Mouse (Mus musculus) limb, embryonic 15.5 days (tissue): ENCODE measurements at regions not wholly inside any gene's neighbourhood (a gene's known extent, or its start where the extent isn't known, plus 50 kb on each side); places are given as distances from the start of the nearest gene placed in this dataset.
"Not testable (repeated sequence)": the region's sequence is repeated elsewhere in the genome, so short reads cannot be mapped to it uniquely, and the experiment has no call there.

Experiments
- ATAC-seq: fragments of 200-750 bp; cut with Nextera tagmentation; 2 replicates; pipeline ENCODE4 v1.8.0; 2017; ENCODE audit warnings: low read depth, moderate TSS enrichment; ENCODE audit not compliant: insufficient number of reproducible peaks, low FRiP score, low TSS enrichment
- H3K27ac ChIP-seq: fragments of 300-500 bp; sonication (generic); 2 replicates; pipeline ENCODE4 v1.5.1; 2015; ENCODE audit warnings: moderate library complexity, mild to moderate bottlenecking, inconsistent platforms
- H3K27me3 ChIP-seq: fragments of 300-500 bp; sonication (generic); 2 replicates; pipeline ENCODE4 v1.6.1; 2015; ENCODE audit warnings: inconsistent platforms
- H3K36me3 ChIP-seq: fragments of 300-500 bp; sonication (generic); 2 replicates; pipeline ENCODE4 v1.6.1; 2015; ENCODE audit warnings: inconsistent platforms
- H3K4me1 ChIP-seq: fragments of 300-500 bp; sonication (generic); 2 replicates; pipeline ENCODE4 v1.6.1; 2015; ENCODE audit warnings: inconsistent platforms
- H3K4me2 ChIP-seq: fragments of 300-500 bp; sonication (generic); 2 replicates; pipeline ENCODE4 v1.6.1; 2015; ENCODE audit warnings: mild to moderate bottlenecking, inconsistent platforms
- H3K4me3 ChIP-seq: fragments of 300-500 bp; sonication (generic); 2 replicates; pipeline ENCODE4 v1.5.1; 2015; ENCODE audit warnings: mild to moderate bottlenecking, inconsistent platforms
- H3K9ac ChIP-seq: fragments of 300-500 bp; sonication (generic); 2 replicates; pipeline ENCODE4 v1.6.1; 2015; ENCODE audit warnings: inconsistent platforms
- H3K9me3 ChIP-seq: fragments of 300-500 bp; sonication (generic); 2 replicates; pipeline ENCODE4 v1.6.1; 2016; ENCODE audit warnings: inconsistent platforms
- WGBS: fragments of 180-500 bp; shearing (Covaris S2); methylation state at CpG from one replicate; pipeline ENCODE4 v1.1.7; 2015; 5-methylcytosine and 5-hydroxymethylcytosine counted together

DNA sequence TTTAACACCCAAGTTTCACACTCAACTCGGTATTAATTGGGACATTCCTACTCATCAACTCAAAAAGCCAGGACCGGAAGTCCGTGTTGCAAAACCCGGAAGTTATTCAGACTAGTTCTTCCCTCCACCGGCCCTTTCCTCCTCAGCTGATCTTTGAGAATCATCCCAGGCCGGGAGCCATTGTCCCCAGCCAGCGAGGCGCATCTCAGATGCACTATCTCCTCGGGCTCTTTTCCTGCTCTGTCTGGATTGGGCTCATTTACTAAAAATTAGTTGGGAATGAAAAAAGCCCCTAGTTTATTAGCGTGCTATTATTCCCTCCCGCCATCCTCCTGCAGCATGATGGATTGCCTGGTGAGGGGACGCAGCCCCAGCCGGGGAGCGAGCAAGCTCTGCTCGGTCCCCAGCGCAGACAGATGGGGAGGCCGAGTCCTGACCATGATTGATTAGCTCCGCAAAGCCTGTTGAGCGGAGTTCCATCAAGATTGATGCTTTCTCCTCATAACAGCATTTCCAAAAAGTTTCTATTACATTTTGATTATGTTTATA lies 93.5 kb upstream of the Top1 start:
- Histone ChIP-seq H3K4me3 (no peak overlapping the region), H3K4me1 (no peaks in the 10 kb centered on the region), H3K4me2 (no peak overlapping the region), H3K27me3 (0 out of 2 replicates have a peak, but pooled peaks cover 4% of the 10 kb centered on the region), H3K9ac (no peak overlapping the region), H3K9me3 (no peaks in the 10 kb centered on the region), H3K36me3 (no peaks in the 10 kb centered on the region), H3K27ac (no peak overlapping the region)
- no peak for ATAC-seq
- WGBS, result 59% methylated on average over 19 of the region's 19 CpGs

- no peak overlapping the region for H3K4me2 ChIP-seq
- no peaks in the 10 kb centered on the region for H3K9me3 ChIP-seq
- no peaks in the 10 kb centered on the region for H3K27me3 ChIP-seq
- ATAC-seq, result no peak
- 65% methylated on average over 14 of the region's 14 CpGs for WGBS
- H3K27ac ChIP-seq, result no peak overlapping the region
- H3K9ac ChIP-seq, result no peak overlapping the region
- no peaks in the 10 kb centered on the region for H3K4me1 ChIP-seq
- no peak overlapping the region for H3K4me3 ChIP-seq
- no peaks in the 10 kb centered on the region for H3K36me3 ChIP-seq
Observed at GRCm38 (mm10) chr2:160561711-160562110, 84.0 kb upstream of the Top1 start.

GRCm38 (mm10) chr2:160567813-160568212 lies 77.9 kb upstream of the Top1 start:
- no peak for ATAC-seq
- H3K9me3 ChIP-seq, result no peaks in the 10 kb centered on the region
- H3K4me1 ChIP-seq, result no peaks in the 10 kb centered on the region
- H3K27me3 ChIP-seq, result no peaks in the 10 kb centered on the region
- H3K27ac ChIP-seq, result no peak overlapping the region
- H3K4me2 ChIP-seq, result no peak overlapping the region
- no peaks in the 10 kb centered on the region for H3K36me3 ChIP-seq
- no peak overlapping the region for H3K4me3 ChIP-seq
- no peak overlapping the region for H3K9ac ChIP-seq
- 92% methylated on average over 4 of the region's 4 CpGs for WGBS

GRCm38 (mm10) chr2:160569496-160569895 lies 76.2 kb upstream of the Top1 start:
- Histone ChIP-seq H3K4me3 (no peak overlapping the region), H3K4me1 (no peaks in the 10 kb centered on the region), H3K9ac (no peak overlapping the region), H3K27ac (no peak overlapping the region), H3K36me3 (no peaks in the 10 kb centered on the region), H3K9me3 (no peaks in the 10 kb centered on the region), H3K4me2 (no peak overlapping the region), H3K27me3 (no peaks in the 10 kb centered on the region)
- no peak for ATAC-seq
- 80% methylated on average over 5 of the region's 5 CpGs for WGBS

- H3K9me3 ChIP-seq, result no peaks in the 10 kb centered on the region
- H3K27ac ChIP-seq, result no peak overlapping the region
- no peak overlapping the region for H3K9ac ChIP-seq
- no peak overlapping the region for H3K4me2 ChIP-seq
- no peaks in the 10 kb centered on the region for H3K4me1 ChIP-seq
- peaks cover 48% of the 10 kb centered on the region for H3K27me3 ChIP-seq
- H3K36me3 ChIP-seq, result no peaks in the 10 kb centered on the region
- H3K4me3 ChIP-seq, result no peak overlapping the region
- no peak for ATAC-seq
- 11% methylated on average over 17 of the region's 17 CpGs for WGBS
Observed at GRCm38 (mm10) chr2:160578384-160579320, 67.0 kb upstream of the Top1 start.

GRCm38 (mm10) chr2:160580250-160580649 lies 65.4 kb upstream of the Top1 start:
- Histone ChIP-seq H3K36me3 (no peaks in the 10 kb centered on the region), H3K9me3 (no peaks in the 10 kb centered on the region), H3K9ac (no peak overlapping the region), H3K27me3 (peaks cover 56% of the 10 kb centered on the region), H3K4me2 (no peak overlapping the region), H3K27ac (no peak overlapping the region), H3K4me3 (no peak overlapping the region), H3K4me1 (no peaks in the 10 kb centered on the region)
- no peak for ATAC-seq
- 17% methylated on average over 9 of the region's 9 CpGs for WGBS

DNA sequence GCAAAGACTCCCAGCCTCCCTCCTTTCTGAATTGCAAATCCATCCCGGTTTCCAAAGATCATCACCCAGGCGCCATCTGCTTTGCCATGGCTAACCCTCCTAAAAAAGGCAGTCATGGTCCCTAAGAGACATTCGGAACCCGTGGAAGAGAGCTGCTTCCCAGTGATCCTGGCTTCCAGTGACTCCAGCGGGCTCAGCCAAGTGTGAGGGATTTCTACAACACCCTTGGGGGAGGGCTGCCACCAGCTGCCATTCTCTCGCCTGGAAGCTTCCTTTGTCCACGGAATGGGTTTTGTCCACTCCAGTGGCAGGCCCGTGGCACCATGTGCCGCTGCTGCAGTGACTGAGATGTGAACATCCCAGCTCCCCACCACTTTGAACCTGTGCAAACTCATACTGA lies 64.7 kb upstream of the Top1 start:
- ATAC-seq, result no peak
- no peaks in the 10 kb centered on the region for H3K9me3 ChIP-seq
- no peak overlapping the region for H3K27ac ChIP-seq
- 5% methylated on average over 9 of the region's 9 CpGs for WGBS
- H3K27me3 ChIP-seq, result peaks cover 54% of the 10 kb centered on the region
- H3K4me3 ChIP-seq, result no peak overlapping the region
- H3K4me2 ChIP-seq, result no peak overlapping the region
- H3K4me1 ChIP-seq, result no peaks in the 10 kb centered on the region
- H3K36me3 ChIP-seq, result no peaks in the 10 kb centered on the region
- H3K9ac ChIP-seq, result no peak overlapping the region

GRCm38 (mm10) chr2:160583034-160583433 lies 62.7 kb upstream of the Top1 start:
- ATAC-seq, H3K36me3 ChIP-seq, H3K4me2 ChIP-seq, H3K4me1 ChIP-seq, H3K27ac ChIP-seq, H3K9me3 ChIP-seq, H3K9ac ChIP-seq, H3K4me3 ChIP-seq: not testable (repeated sequence)
- H3K27me3 ChIP-seq, result peaks cover 54% of the 10 kb centered on the region
- 95% methylated on average over 19 of the region's 19 CpGs for WGBS

- Histone ChIP-seq H3K4me2 (no peak overlapping the region), H3K9ac (no peak overlapping the region), H3K27ac (no peak overlapping the region), H3K4me3 (no peak overlapping the region), H3K36me3 (no peaks in the 10 kb centered on the region), H3K4me1 (no peaks in the 10 kb centered on the region), H3K27me3 (peaks cover 51% of the 10 kb centered on the region), H3K9me3 (no peaks in the 10 kb centered on the region)
- WGBS, result 63% methylated on average over 6 of the region's 6 CpGs
- ATAC-seq, result no peak
Observed at GRCm38 (mm10) chr2:160583506-160583905, 62.2 kb upstream of the Top1 start.

DNA sequence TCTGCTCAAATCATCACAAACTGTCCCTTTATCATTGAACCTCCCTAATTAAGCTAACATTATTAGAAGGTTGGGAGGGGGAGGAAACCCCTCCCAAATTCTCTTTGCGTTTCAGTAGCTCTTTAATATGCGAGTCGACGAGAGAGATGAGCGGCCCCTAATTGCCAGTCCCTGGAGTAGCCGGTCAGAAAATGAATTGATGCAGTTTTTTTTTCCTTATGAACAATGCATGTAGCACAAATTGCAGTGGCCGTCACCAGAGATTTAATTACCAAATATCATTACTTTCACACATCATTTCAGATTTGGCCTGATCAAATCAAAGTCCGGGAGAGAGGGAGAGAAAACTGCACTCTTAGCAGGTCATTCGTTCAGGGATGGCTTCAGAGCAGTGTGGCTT lies 61.1 kb upstream of the Top1 start:
- Histone ChIP-seq H3K36me3 (no peaks in the 10 kb centered on the region), H3K9me3 (no peaks in the 10 kb centered on the region), H3K4me3 (no peak overlapping the region), H3K4me2 (no peak overlapping the region), H3K9ac (no peak overlapping the region), H3K4me1 (no peaks in the 10 kb centered on the region), H3K27ac (no peak overlapping the region), H3K27me3 (peaks cover 43% of the 10 kb centered on the region)
- WGBS, result 46% methylated on average over 9 of the region's 9 CpGs
- ATAC-seq, result no peak

DNA sequence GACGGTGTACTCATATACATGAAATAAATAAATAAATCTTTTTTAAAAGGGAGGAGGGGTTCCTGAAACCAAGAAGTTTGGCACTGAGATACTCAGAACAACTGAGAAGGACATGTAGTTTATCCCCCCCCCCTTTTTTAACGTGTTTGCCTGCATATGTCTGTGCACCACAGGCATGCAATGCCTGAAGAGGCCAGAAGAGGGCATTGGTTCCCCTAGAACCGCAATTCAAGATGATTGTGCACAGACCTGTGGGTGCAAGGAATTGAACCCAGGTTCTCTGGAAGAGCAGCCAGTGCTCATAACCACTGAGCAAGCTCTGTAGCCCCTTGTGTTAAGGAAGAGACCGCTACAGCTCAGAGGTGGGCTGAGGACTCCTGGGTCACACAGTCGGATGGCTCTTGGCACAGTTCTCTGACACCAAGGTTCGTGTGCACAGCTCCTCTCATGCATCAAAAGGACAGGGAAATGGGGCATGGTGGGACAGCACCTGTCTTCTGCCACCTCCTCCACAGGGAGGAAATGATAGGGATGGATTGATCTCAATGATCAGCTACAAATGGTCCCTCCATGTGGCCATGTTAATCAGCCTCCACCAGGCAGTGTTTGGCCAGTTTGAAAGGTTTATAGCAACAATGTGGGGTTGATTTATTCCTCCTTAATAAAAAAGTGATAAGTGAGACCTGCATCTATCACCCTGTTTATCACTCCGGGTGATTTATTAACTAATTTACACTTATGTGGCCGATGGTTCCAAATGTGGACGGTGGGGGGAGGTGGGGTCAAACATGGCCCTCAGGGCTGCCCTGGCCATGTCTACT lies 58.5 kb upstream of the Top1 start:
- peaks cover 20% of the 10 kb centered on the region; the same call in 1 of the 2 replicates for H3K27me3 ChIP-seq

DNA sequence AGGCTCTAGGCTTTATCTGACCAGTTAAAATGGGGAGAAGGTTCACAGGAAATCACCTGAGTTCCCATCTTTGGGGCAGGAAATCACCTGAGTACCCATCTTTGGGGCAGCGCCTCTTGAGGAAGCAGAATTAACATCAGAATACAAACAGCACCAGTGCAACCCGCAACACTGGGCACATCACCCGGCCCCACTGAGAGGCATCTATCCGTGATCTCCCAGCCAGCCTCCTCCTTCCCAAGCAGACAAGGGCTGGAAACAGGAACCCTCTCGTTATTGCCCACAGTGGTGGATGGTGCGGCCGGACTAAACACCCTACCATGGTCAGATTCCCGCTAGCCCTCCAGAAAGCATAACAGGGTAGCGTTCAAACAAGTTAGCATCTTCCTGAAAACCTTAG lies 57.3 kb upstream of the Top1 start:
- Histone ChIP-seq H3K36me3 (no peaks in the 10 kb centered on the region), H3K4me2 (no peak overlapping the region), H3K4me3 (no peak overlapping the region), H3K9me3 (no peaks in the 10 kb centered on the region), H3K9ac (no peak overlapping the region), H3K4me1 (peaks cover 8% of the 10 kb centered on the region; the same call in 1 of the 2 replicates), H3K27ac (no peak overlapping the region), H3K27me3 (peaks cover 20% of the 10 kb centered on the region; the same call in 1 of the 2 replicates)
- ATAC-seq, result no peak
- 79% methylated on average over 9 of the region's 9 CpGs for WGBS

More for the DNA sequence above, 58.5 kb upstream of the Top1 start:
- Histone ChIP-seq H3K9ac (no peak overlapping the region), H3K4me3 (no peak overlapping the region), H3K27ac (no peak overlapping the region), H3K4me2 (no peak overlapping the region), H3K4me1 (peaks cover 8% of the 10 kb centered on the region; the same call in 1 of the 2 replicates), H3K36me3 (no peaks in the 10 kb centered on the region), H3K9me3 (no peaks in the 10 kb centered on the region)
- WGBS, result 53% methylated on average over 9 of the region's 9 CpGs
- no peak for ATAC-seq
